Mouse (Mus musculus) forebrain, embryonic 16.5 days (tissue): ENCODE measurements around the gene Tns1. TPM values are rescaled to one million over a fixed set of nuclear protein-coding genes. Genes with fewer than 3 reads are reported as not detected.

Experiments used
- ATAC-seq: fragments of 200-750 bp; cut with Nextera tagmentation; 2 replicates; pipeline ENCODE4 v1.8.0; 2017; ENCODE audit warnings: mild to moderate bottlenecking, moderate library complexity
- H3K27ac ChIP-seq: fragments of 300-500 bp; sonication (generic); 2 replicates; pipeline ENCODE4 v1.5.1; 2014; ENCODE audit warnings: low read length, control low read depth
- H3K27me3 ChIP-seq: fragments of 300-500 bp; sonication (generic); replicated peaks from 2 replicates; pipeline ENCODE4 v1.6.1; 2014; ENCODE audit warnings: low read length; ENCODE audit not compliant: control insufficient read depth, insufficient read depth
- H3K36me3 ChIP-seq: fragments of 300-500 bp; sonication (generic); 2 replicates; pipeline ENCODE4 v1.6.1; 2014; ENCODE audit not compliant: control insufficient read depth, insufficient read depth
- H3K4me1 ChIP-seq: fragments of 300-500 bp; sonication (generic); replicated peaks from 2 replicates; pipeline ENCODE4 v1.6.1; 2014; ENCODE audit warnings: low read length; ENCODE audit not compliant: control insufficient read depth, insufficient read depth
- H3K4me2 ChIP-seq: fragments of 300-500 bp; sonication (generic); 2 replicates; pipeline ENCODE4 v1.6.1; 2014; ENCODE audit warnings: mild to moderate bottlenecking, low read length, control low read depth
- H3K4me3 ChIP-seq: fragments of 300-500 bp; sonication (generic); replicated peaks from 2 replicates; pipeline ENCODE4 v1.5.1; 2014; ENCODE audit warnings: mild to moderate bottlenecking, low read length, control low read depth
- H3K9ac ChIP-seq: fragments of 300-500 bp; sonication (generic); replicated peaks from 2 replicates; pipeline ENCODE4 v1.6.1; 2014; ENCODE audit warnings: low read depth, low read length, control low read depth
- H3K9me3 ChIP-seq: fragments of 300-500 bp; sonication (generic); 2 replicates; pipeline ENCODE4 v1.6.1; 2016; ENCODE audit warnings: low read length; ENCODE audit not compliant: control insufficient read depth
- WGBS: fragments of 180-500 bp; shearing (Covaris S2); extraction: QIAGEN DNeasy Blood & Tissue Kit; methylation state at CpG from one replicate; pipeline ENCODE4 v1.1.7; 2014; 5-methylcytosine and 5-hydroxymethylcytosine counted together
- polyA plus RNA-seq: library from polyadenylated mRNA; unstranded; fragments of >200 nt; fragmentation: Nextera tagmentation; extraction: Ambion mirVana; gene quantifications from 2 replicates; pipeline ENCODE4 v1.2.1, GENCODE M21; 2015

Gene Tns1
- polyA plus RNA-seq, 1 experiment from 2014 or later: 10.7 TPM

GRCm38 (mm10) chr1:73986268-73987045, 137.8 kb downstream of the Tns1 start:
- Histone ChIP-seq H3K9ac (no peak overlapping the region), H3K4me3 (no peak overlapping the region), H3K27me3 (no peaks in the 10 kb centered on the region), H3K4me1 (no peaks in the 10 kb centered on the region), H3K36me3 (no peaks in the 10 kb centered on the region), H3K4me2 (no peak overlapping the region), H3K9me3 (no peaks in the 10 kb centered on the region), H3K27ac (no peak overlapping the region)
- WGBS: 45% methylated on average over 6 of the region's 6 CpGs
- peak; percentile 45 for ATAC-seq

- no peaks in the 10 kb centered on the region for H3K4me1 ChIP-seq
- H3K4me3 ChIP-seq: no peak overlapping the region
- H3K36me3 ChIP-seq: no peaks in the 10 kb centered on the region
- 94% methylated on average over 4 of the region's 4 CpGs for WGBS
- H3K9me3 ChIP-seq: no peaks in the 10 kb centered on the region
- no peak overlapping the region for H3K9ac ChIP-seq
- no peak for ATAC-seq
- no peak overlapping the region for H3K27ac ChIP-seq
- no peaks in the 10 kb centered on the region for H3K27me3 ChIP-seq
- no peak overlapping the region for H3K4me2 ChIP-seq
Measured at GRCm38 (mm10) chr1:73985611-73986010, 138.6 kb downstream of the Tns1 start.

- H3K27me3 ChIP-seq: no peaks in the 10 kb centered on the region
- 39% methylated on average over 3 of the region's 3 CpGs for WGBS
- no peak overlapping the region for H3K4me3 ChIP-seq
- no peak overlapping the region for H3K9ac ChIP-seq
- no peaks in the 10 kb centered on the region for H3K36me3 ChIP-seq
- no peak overlapping the region for H3K27ac ChIP-seq
- 0 out of 2 replicates have a peak, but pooled peaks cover 8% of the 10 kb centered on the region for H3K4me1 ChIP-seq
- no peaks in the 10 kb centered on the region for H3K9me3 ChIP-seq
- H3K4me2 ChIP-seq: no peak overlapping the region
- ATAC-seq: peak; percentile 82
Measured at GRCm38 (mm10) chr1:73979214-73979613, 145.0 kb downstream of the Tns1 start.

GRCm38 (mm10) chr1:73978576-73978975, 145.7 kb downstream of the Tns1 start:
- H3K4me2 ChIP-seq: no peak overlapping the region
- no peaks in the 10 kb centered on the region for H3K9me3 ChIP-seq
- 0 out of 2 replicates have a peak, but pooled peaks cover 8% of the 10 kb centered on the region for H3K4me1 ChIP-seq
- no peaks in the 10 kb centered on the region for H3K36me3 ChIP-seq
- 95% methylated on average over 1 of the region's 1 CpGs for WGBS
- H3K4me3 ChIP-seq: no peak overlapping the region
- no peaks in the 10 kb centered on the region for H3K27me3 ChIP-seq
- no peak overlapping the region for H3K27ac ChIP-seq
- ATAC-seq: no peak
- no peak overlapping the region for H3K9ac ChIP-seq

- WGBS: 74% methylated on average over 9 of the region's 9 CpGs
- H3K27me3 ChIP-seq: no peaks in the 10 kb centered on the region
- no peak overlapping the region for H3K27ac ChIP-seq
- no peak overlapping the region for H3K4me2 ChIP-seq
- ATAC-seq: no peak
- H3K9ac ChIP-seq: no peak overlapping the region
- no peaks in the 10 kb centered on the region for H3K9me3 ChIP-seq
- no peaks in the 10 kb centered on the region for H3K36me3 ChIP-seq
- H3K4me3 ChIP-seq: no peak overlapping the region
- peaks cover 7% of the 10 kb centered on the region for H3K4me1 ChIP-seq
Measured at GRCm38 (mm10) chr1:73973992-73974391, 150.3 kb downstream of the Tns1 start.

- Histone ChIP-seq H3K9me3 (no peaks in the 10 kb centered on the region), H3K36me3 (no peaks in the 10 kb centered on the region), H3K9ac (no peak overlapping the region), H3K27ac (no peak overlapping the region), H3K4me3 (no peak overlapping the region), H3K27me3 (no peaks in the 10 kb centered on the region), H3K4me2 (no peak overlapping the region), H3K4me1 (peaks cover 8% of the 10 kb centered on the region)
- 54% methylated on average over 5 of the region's 5 CpGs for WGBS
- no peak for ATAC-seq
Measured at GRCm38 (mm10) chr1:73972726-73973125, 151.5 kb downstream of the Tns1 start.

GRCm38 (mm10) chr1:73970161-73970730, 154.0 kb downstream of the Tns1 start:
- Histone ChIP-seq H3K4me1 (peaks cover 8% of the 10 kb centered on the region), H3K9me3 (no peaks in the 10 kb centered on the region), H3K27ac (no peak overlapping the region), H3K9ac (no peak overlapping the region), H3K36me3 (no peaks in the 10 kb centered on the region), H3K27me3 (no peaks in the 10 kb centered on the region), H3K4me3 (no peak overlapping the region), H3K4me2 (no peak overlapping the region)
- 41% methylated on average over 5 of the region's 5 CpGs for WGBS
- no peak for ATAC-seq

- H3K4me1 ChIP-seq: peaks cover 8% of the 10 kb centered on the region
- ATAC-seq: 0 out of 2 replicates have a peak, but pooled peaks have one; percentile 19
- H3K9me3 ChIP-seq: no peaks in the 10 kb centered on the region
- H3K36me3 ChIP-seq: no peaks in the 10 kb centered on the region
- H3K4me3 ChIP-seq: no peak overlapping the region
- no peaks in the 10 kb centered on the region for H3K27me3 ChIP-seq
- H3K4me2 ChIP-seq: no peak overlapping the region
- WGBS: 12% methylated on average over 13 of the region's 13 CpGs
- no peak overlapping the region for H3K9ac ChIP-seq
- no peak overlapping the region for H3K27ac ChIP-seq
Measured at GRCm38 (mm10) chr1:73968712-73969511, 155.3 kb downstream of the Tns1 start.
